Mouse (Mus musculus) erythroid progenitor cell, adult 5-6 weeks (primary cell): ENCODE data around the gene Nectin2. TPM values are rescaled to one million over a fixed set of nuclear protein-coding genes. Genes with fewer than 3 reads are reported as not detected.
A peak's percentile ranks its signal among the peaks of the same experiment; 100 is the strongest.

Source experiments
- ATAC-seq: replicated peaks from 2 replicates; pipeline ENCODE4 v1.8.0; 2016; ENCODE audit warnings: moderate number of reproducible peaks, mild to moderate bottlenecking, moderate TSS enrichment, inconsistent platforms; ENCODE audit not compliant: poor library complexity, low FRiP score, severe bottlenecking
- total RNA-seq, 2 experiments: library from RNA; stranded (forward) in 1 of 2; stranded (reverse) in 1 of 2; fragments of 150-400 nt in 1 of 2; fragments of 186-747, 209-891 nt in 1 of 2; gene quantifications; 2 replicates each; pipeline versions ENCODE4 v1.2.3 to v1.2.4; 2015 to 2017; ENCODE audit warnings: low replicate concordance in 2 of 2

The Nectin2 gene
- total RNA-seq, 2 experiments from 2014 or later = not detected

DNA sequence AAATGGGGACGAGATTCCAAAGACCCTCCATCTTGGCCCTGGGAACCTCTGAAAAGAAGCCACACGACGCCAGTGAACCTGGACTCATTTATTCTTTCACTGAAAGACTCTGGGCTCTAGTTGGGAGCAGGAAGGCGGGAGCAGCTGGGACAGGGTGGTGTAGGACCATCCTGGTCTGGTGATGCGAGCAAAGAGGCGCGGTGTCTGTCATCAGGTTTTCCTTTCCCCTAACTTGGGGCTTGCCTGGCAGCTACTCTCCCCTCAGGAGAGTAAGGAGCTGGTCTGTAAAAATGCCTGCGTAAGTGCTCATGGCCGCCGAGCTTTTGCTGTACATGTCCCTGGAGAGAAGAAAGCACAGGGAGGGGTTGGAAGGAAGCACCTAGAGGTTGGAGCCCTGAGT is 78.8 kb downstream of the Nectin2 start:
- ATAC-seq = no peak

DNA sequence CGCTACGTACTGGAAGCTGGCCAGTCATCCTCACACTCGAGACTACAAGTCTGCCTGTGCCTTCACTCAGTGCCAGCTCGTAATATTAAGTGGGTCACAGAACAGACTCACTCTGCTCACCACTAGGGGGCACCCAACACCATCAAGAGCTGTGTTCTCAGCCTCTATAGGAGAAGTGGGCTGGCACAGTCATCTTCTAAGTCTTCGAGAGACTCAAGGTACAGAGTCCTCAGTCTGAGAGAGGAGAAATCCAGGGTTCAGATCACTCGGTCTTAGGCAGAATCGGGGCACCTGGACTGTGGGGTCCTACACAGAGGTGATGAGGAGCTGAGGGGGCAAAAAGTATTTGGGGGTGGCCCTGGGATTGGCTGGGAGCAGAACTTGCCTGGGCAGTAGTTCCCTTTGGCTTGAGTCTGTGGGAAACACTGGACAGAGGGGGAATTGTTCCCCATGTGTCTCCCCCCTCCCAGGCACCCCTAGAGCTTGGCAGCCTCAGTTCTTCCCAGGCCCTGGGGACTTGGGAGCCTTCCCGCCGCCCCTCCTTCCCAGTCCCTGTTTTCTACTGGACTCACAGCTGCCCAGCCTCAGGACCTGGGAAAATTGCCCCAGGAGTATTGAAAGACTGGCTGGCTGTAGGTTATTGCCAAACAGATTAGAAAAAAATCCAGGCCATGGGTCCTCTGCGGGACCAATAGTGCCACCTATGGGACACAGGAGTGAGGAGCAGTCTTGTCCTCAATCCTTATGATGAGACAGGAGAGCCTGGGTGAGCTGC is 81.1 kb downstream of the Nectin2 start:
- ATAC-seq = peak; percentile 53

DNA sequence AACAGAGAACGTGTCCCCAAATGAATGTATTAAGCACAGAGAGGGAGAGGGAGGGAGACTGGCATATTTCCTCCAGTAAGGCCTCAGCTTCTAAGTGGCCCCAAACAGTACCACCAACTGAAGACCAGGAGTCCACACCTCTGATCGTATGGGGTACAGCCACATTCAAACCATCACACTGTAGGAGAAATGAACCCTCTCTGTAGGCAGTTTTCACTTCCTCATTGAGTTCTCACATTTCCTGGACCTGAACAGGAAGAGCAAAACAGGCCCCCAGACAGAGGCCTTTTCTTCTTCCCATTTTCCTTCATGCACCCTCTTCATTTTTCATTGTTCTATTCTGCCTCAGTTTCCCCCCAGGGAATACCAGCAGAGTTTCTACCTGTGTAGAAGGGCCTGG is 82.8 kb downstream of the Nectin2 start:
- no peak for ATAC-seq

DNA sequence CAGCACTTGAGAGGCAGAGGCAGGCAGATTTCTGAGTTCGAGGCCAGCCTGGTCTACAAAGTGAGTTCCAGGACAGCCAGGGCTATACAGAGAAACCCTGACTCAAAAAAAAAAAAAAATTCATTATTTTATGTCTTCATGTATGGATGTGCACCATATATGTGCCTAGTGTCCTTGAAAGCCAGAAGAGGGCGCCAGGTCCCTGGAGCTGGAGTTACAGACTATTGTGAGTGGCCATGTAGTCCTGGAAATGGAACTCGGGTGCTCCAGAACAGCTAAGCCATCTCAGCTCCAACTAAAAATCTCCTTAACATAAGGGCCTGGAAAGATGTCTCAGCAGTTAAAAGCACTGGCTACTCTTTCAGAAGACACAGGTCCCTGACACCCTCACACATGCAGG is 83.5 kb downstream of the Nectin2 start:
- ATAC-seq = no peak

Other genes with a start within 250 kb of the Nectin2 start
- gene Bloc1s3, start 242.1 kb downstream of the Nectin2 start, total RNA-seq (2015; ENCODE audit: low replicate concordance) = 2.9 TPM in 2 replicates
- 0.13 and 0.15 TPM in 2 replicates for gene Bloc1s3, start 242.1 kb downstream of the Nectin2 start, total RNA-seq (2017; ENCODE audit: low replicate concordance)
- 12.6 and 31.9 TPM in 2 replicates for gene Trappc6a, start 242.1 kb downstream of the Nectin2 start, total RNA-seq (2015; ENCODE audit: low replicate concordance)
- 3.5 and 5.8 TPM in 2 replicates for gene Trappc6a, start 242.1 kb downstream of the Nectin2 start, total RNA-seq (2017; ENCODE audit: low replicate concordance)
- gene Nkpd1, start 232.6 kb downstream of the Nectin2 start, total RNA-seq (2015; ENCODE audit: low replicate concordance) = not detected in 2 replicates
- not detected in 2 replicates for gene Nkpd1, start 232.6 kb downstream of the Nectin2 start, total RNA-seq (2017; ENCODE audit: low replicate concordance)
- gene Ppp1r37, start 187.4 kb downstream of the Nectin2 start, total RNA-seq (2015; ENCODE audit: low replicate concordance) = 51.1 and 51.5 TPM in 2 replicates
- 54.5 and 74.7 TPM in 2 replicates for gene Ppp1r37, start 187.4 kb downstream of the Nectin2 start, total RNA-seq (2017; ENCODE audit: low replicate concordance)
- not detected in 2 replicates for gene Zfp296, start 173.2 kb downstream of the Nectin2 start, total RNA-seq (2015; ENCODE audit: low replicate concordance)
- 1.7 TPM in 1 of 2 replicates, not detected in the other for gene Zfp296, start 173.2 kb downstream of the Nectin2 start, total RNA-seq (2017; ENCODE audit: low replicate concordance)
- 78.9 and 80.1 TPM in 2 replicates for gene Gemin7, start 172.9 kb downstream of the Nectin2 start, total RNA-seq (2015; ENCODE audit: low replicate concordance)
- 19.6 and 26.4 TPM in 2 replicates for gene Gemin7, start 172.9 kb downstream of the Nectin2 start, total RNA-seq (2017; ENCODE audit: low replicate concordance)
- gene Clasrp, start 146.0 kb downstream of the Nectin2 start, total RNA-seq (2015; ENCODE audit: low replicate concordance) = 12.3 and 14.3 TPM in 2 replicates
- 19.9 and 45.4 TPM in 2 replicates for gene Clasrp, start 146.0 kb downstream of the Nectin2 start, total RNA-seq (2017; ENCODE audit: low replicate concordance)
- 1.7 and 3.2 TPM in 2 replicates for gene Relb, start 121.0 kb downstream of the Nectin2 start, total RNA-seq (2015; ENCODE audit: low replicate concordance)
- gene Relb, start 121.0 kb downstream of the Nectin2 start, total RNA-seq (2017; ENCODE audit: low replicate concordance) = 4.0 TPM in 1 of 2 replicates, not detected in the other
- 34.8 and 90.5 TPM in 2 replicates for gene Clptm1, start 85.5 kb downstream of the Nectin2 start, total RNA-seq (2015; ENCODE audit: low replicate concordance)
- 34.0 and 34.3 TPM in 2 replicates for gene Clptm1, start 85.5 kb downstream of the Nectin2 start, total RNA-seq (2017; ENCODE audit: low replicate concordance)
- 8.0 and 22.7 TPM in 2 replicates for gene Apoc2, start 72.5 kb downstream of the Nectin2 start, total RNA-seq (2015; ENCODE audit: low replicate concordance)
- not detected in 2 replicates for gene Apoc2, start 72.5 kb downstream of the Nectin2 start, total RNA-seq (2017; ENCODE audit: low replicate concordance)
- gene Gm44805, start 69.1 kb downstream of the Nectin2 start, total RNA-seq (2015; ENCODE audit: low replicate concordance) = not detected in 2 replicates
- not detected in 2 replicates for gene Gm44805, start 69.1 kb downstream of the Nectin2 start, total RNA-seq (2017; ENCODE audit: low replicate concordance)
- gene Apoc4, start 69.0 kb downstream of the Nectin2 start, total RNA-seq (2015; ENCODE audit: low replicate concordance) = not detected in 2 replicates
- not detected in 2 replicates for gene Apoc4, start 69.0 kb downstream of the Nectin2 start, total RNA-seq (2017; ENCODE audit: low replicate concordance)
- gene Apoc1, start 57.8 kb downstream of the Nectin2 start, total RNA-seq (2015; ENCODE audit: low replicate concordance) = 28.1 TPM in 1 of 2 replicates, not detected in the other
- not detected in 2 replicates for gene Apoc1, start 57.8 kb downstream of the Nectin2 start, total RNA-seq (2017; ENCODE audit: low replicate concordance)
- gene Apoe, start 51.3 kb downstream of the Nectin2 start, total RNA-seq (2015; ENCODE audit: low replicate concordance) = 49.9 and 66.0 TPM in 2 replicates
- gene Apoe, start 51.3 kb downstream of the Nectin2 start, total RNA-seq (2017; ENCODE audit: low replicate concordance) = 260 and 282 TPM in 2 replicates
- 14.7 and 16.9 TPM in 2 replicates for gene Tomm40, start 35.0 kb downstream of the Nectin2 start, total RNA-seq (2015; ENCODE audit: low replicate concordance)
- 8.9 and 10.4 TPM in 2 replicates for gene Tomm40, start 35.0 kb downstream of the Nectin2 start, total RNA-seq (2017; ENCODE audit: low replicate concordance)
- gene Bcam, start 20.5 kb upstream of the Nectin2 start, total RNA-seq (2015; ENCODE audit: low replicate concordance) = not detected in 2 replicates
- not detected in 2 replicates for gene Bcam, start 20.5 kb upstream of the Nectin2 start, total RNA-seq (2017; ENCODE audit: low replicate concordance)
- gene Cblc, start 46.3 kb upstream of the Nectin2 start, total RNA-seq (2015; ENCODE audit: low replicate concordance) = not detected in 2 replicates
- gene Cblc, start 46.3 kb upstream of the Nectin2 start, total RNA-seq (2017; ENCODE audit: low replicate concordance) = not detected in 2 replicates
- 15.5 and 21.3 TPM in 2 replicates for gene Bcl3, start 72.3 kb upstream of the Nectin2 start, total RNA-seq (2015; ENCODE audit: low replicate concordance)
- gene Bcl3, start 72.3 kb upstream of the Nectin2 start, total RNA-seq (2017; ENCODE audit: low replicate concordance) = 0.77 TPM in 1 of 2 replicates, not detected in the other
- gene Gm19345, start 101.5 kb upstream of the Nectin2 start, total RNA-seq (2015; ENCODE audit: low replicate concordance) = not detected in 2 replicates
- not detected in 2 replicates for gene Gm19345, start 101.5 kb upstream of the Nectin2 start, total RNA-seq (2017; ENCODE audit: low replicate concordance)
- gene Ceacam16, start 110.8 kb upstream of the Nectin2 start, total RNA-seq (2015; ENCODE audit: low replicate concordance) = not detected in 2 replicates
- gene Ceacam16, start 110.8 kb upstream of the Nectin2 start, total RNA-seq (2017; ENCODE audit: low replicate concordance) = not detected in 2 replicates
- not detected in 2 replicates for gene Ceacam19, start 137.5 kb upstream of the Nectin2 start, total RNA-seq (2015; ENCODE audit: low replicate concordance)
- gene Ceacam19, start 137.5 kb upstream of the Nectin2 start, total RNA-seq (2017; ENCODE audit: low replicate concordance) = not detected in 2 replicates
- 0.72 TPM in 1 of 2 replicates, not detected in the other for gene Pvr, start 170.7 kb upstream of the Nectin2 start, total RNA-seq (2015; ENCODE audit: low replicate concordance)
- 0.13 and 2.0 TPM in 2 replicates for gene Pvr, start 170.7 kb upstream of the Nectin2 start, total RNA-seq (2017; ENCODE audit: low replicate concordance)
- gene Igsf23, start 200.3 kb upstream of the Nectin2 start, total RNA-seq (2015; ENCODE audit: low replicate concordance) = not detected in 2 replicates
- 2.4 TPM in 1 of 2 replicates, not detected in the other for gene Igsf23, start 200.3 kb upstream of the Nectin2 start, total RNA-seq (2017; ENCODE audit: low replicate concordance)
- not detected in 2 replicates for gene Ceacam20, start 214.9 kb upstream of the Nectin2 start, total RNA-seq (2015; ENCODE audit: low replicate concordance)
- not detected in 2 replicates for gene Ceacam20, start 214.9 kb upstream of the Nectin2 start, total RNA-seq (2017; ENCODE audit: low replicate concordance)
- gene Nlrp9b, start 241.0 kb upstream of the Nectin2 start, total RNA-seq (2015; ENCODE audit: low replicate concordance) = not detected in 2 replicates
- gene Nlrp9b, start 241.0 kb upstream of the Nectin2 start, total RNA-seq (2017; ENCODE audit: low replicate concordance) = not detected in 2 replicates